Mouse (Mus musculus) midbrain, embryonic 15.5 days (tissue): ENCODE data around the gene Tspo. TPM values are rescaled to one million over a fixed set of nuclear protein-coding genes. Genes with fewer than 3 reads are reported as not detected.

ENCODE experiments used
- ATAC-seq: fragments of 200-750 bp; cut with Nextera tagmentation; replicated peaks from 2 replicates; pipeline ENCODE4 v1.8.0; 2017; ENCODE audit warnings: moderate TSS enrichment
- H3K27ac ChIP-seq: fragments of 300-500 bp; sonication (generic); 2 replicates; pipeline ENCODE4 v1.5.1; 2015; ENCODE audit warnings: mild to moderate bottlenecking, inconsistent platforms
- H3K27me3 ChIP-seq: fragments of 300-500 bp; sonication (generic); replicated peaks from 2 replicates; pipeline ENCODE4 v1.6.1; 2015; ENCODE audit warnings: inconsistent platforms
- H3K36me3 ChIP-seq: fragments of 300-500 bp; sonication (generic); replicated peaks from 2 replicates; pipeline ENCODE4 v1.6.1; 2015; ENCODE audit warnings: inconsistent platforms
- H3K4me1 ChIP-seq: fragments of 300-500 bp; sonication (generic); 2 replicates; pipeline ENCODE4 v1.6.1; 2015; ENCODE audit warnings: inconsistent platforms
- H3K4me2 ChIP-seq: fragments of 300-500 bp; sonication (generic); 2 replicates; pipeline ENCODE4 v1.6.1; 2015; ENCODE audit warnings: inconsistent platforms, mild to moderate bottlenecking, moderate library complexity
- H3K4me3 ChIP-seq: fragments of 300-500 bp; sonication (generic); 2 replicates; pipeline ENCODE4 v1.5.1; 2015; ENCODE audit warnings: mild to moderate bottlenecking, inconsistent platforms
- H3K9ac ChIP-seq: fragments of 300-500 bp; sonication (generic); 2 replicates; pipeline ENCODE4 v1.6.1; 2015; ENCODE audit warnings: mild to moderate bottlenecking, inconsistent platforms
- H3K9me3 ChIP-seq: fragments of 300-500 bp; sonication (generic); 2 replicates; pipeline ENCODE4 v1.6.1; 2016; ENCODE audit warnings: inconsistent platforms
- WGBS: fragments of 180-500 bp; shearing (Covaris S2); methylation state at CpG from one replicate; pipeline ENCODE4 v1.1.7; 2015; ENCODE audit warnings: mixed read lengths; 5-methylcytosine and 5-hydroxymethylcytosine counted together
- polyA plus RNA-seq: library from polyadenylated mRNA; unstranded; fragments of >200 nt; fragmentation: Nextera tagmentation; extraction: Ambion mirVana; gene quantifications from 2 replicates; pipeline ENCODE4 v1.2.1, GENCODE M21; 2015

Tspo gene
- polyA plus RNA-seq: 8.1 and 12.0 TPM in 2 replicates

DNA sequence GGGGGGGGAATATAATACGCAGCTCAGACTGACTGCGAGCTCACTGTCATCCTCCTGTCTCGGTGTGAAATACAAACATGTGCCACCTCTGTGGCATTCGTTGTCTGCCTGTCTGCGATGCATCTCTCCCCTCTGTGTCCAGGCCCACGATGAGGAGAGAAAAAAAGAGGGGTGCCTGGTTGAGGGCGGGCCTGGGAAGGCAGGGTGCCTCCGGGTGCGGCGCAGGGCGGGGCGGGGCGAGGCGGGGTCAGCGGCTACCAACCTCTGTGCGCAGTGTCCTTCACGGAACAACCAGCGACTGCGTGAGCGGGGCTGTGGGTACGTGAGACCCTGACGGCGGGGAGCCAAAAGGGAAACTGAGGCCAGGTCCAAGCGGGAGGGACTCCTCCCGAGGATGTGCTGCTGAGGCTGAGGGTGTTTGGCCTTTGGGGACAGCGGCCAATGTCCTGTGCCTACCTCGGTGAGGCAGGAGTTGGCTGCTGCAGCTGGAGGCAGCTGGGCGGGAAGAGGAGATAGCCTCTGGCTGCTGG lies at the start of gene Tspo, which contains the start of gene Mcat:
Gene Tspo (plus strand): TSS at position 266 of the 530 bp plus-strand sequence.
Gene Mcat (minus strand): TSS at position 461 of the 530 bp plus-strand sequence.
- H3K4me3 ChIP-seq: peak within 1 kb of the TSS; percentile 30
- H3K4me1 ChIP-seq: peaks cover 19% of the 10 kb centered on the region
- peaks cover 14% of the 10 kb centered on the region for H3K27me3 ChIP-seq
- H3K9ac ChIP-seq: peak within 1 kb of the TSS; percentile 24
- peak within 1 kb of the TSS; percentile 59 for H3K4me2 ChIP-seq
- no peaks in the 10 kb centered on the region for H3K9me3 ChIP-seq
- H3K36me3 ChIP-seq: no peaks in the 10 kb centered on the region
- no peak within 1 kb of the TSS for H3K27ac ChIP-seq
- WGBS: under 1% methylated on average over 28 of the region's 28 CpGs
- no peak for ATAC-seq

DNA sequence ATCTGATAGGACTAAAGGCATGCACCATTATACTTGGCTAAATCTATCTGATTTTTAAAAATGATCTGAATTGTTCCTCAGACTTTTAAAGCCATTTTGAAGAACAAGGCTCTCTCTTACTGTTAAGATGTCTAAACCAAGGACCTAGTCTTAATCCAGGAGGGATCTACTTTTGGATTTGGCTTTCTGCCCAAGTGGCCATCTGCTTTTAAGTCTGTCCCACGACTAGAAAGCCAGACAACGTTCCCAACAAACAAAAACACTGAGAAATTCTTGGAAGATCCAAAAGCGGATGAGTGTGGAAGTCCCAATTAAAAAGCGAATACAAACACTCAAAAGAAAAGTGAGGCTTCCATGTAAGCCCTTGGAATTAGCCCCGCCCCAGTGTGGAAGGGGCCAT lies 48.4 kb upstream of the Tspo start:
- ATAC-seq: no peak
- 62% methylated on average over 5 of the region's 5 CpGs for WGBS
- Histone ChIP-seq H3K9ac (no peak overlapping the region), H3K27ac (no peak overlapping the region), H3K36me3 (no peaks in the 10 kb centered on the region), H3K9me3 (no peaks in the 10 kb centered on the region), H3K27me3 (no peaks in the 10 kb centered on the region; the same call in 1 of the 2 replicates), H3K4me2 (no peak overlapping the region), H3K4me3 (no peak overlapping the region), H3K4me1 (peaks cover 8% of the 10 kb centered on the region; the same call in 1 of the 2 replicates)

DNA sequence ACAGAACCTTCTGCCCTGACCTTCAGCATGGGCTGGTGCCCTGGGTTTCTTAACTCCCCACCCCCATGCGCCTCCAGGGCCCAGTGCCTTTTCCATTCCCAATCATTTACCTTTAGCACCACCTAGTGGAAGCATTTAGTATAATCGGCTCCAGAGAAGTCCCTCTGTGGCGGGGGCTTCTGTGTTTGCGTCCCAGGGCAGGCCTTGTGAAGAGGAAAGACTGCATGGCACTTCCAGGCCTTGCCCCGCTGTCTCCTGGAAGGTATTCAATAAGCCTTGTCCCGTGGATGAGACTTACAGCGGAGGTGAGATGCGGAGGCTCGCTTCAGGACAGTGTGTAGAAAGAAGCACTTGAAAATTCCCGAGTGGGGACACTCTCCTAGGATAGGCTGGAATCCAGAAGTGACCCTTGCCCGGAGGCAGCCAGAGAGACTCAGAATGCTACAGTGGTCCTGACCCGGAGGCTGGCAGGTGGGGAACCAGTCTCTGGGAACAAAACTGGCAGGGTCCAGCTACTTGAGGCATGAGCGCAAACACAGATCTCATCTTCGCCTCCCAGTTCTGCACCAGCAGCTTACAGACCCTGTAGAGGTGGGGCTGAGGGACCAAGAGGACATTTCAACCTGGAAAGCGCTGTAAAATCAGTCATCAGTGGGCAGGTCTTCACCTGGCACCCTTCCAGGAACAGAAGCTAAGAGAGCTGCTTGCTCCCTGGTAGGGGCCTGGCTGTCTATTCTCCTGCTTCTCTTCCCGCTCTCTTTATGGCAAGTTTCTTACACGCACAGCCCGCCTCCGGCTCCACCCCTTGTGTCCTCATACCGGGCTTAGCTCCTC lies 45.0 kb upstream of the Tspo start:
- Histone ChIP-seq H3K4me1 (peaks cover 12% of the 10 kb centered on the region), H3K4me3 (no peak overlapping the region), H3K9me3 (no peaks in the 10 kb centered on the region), H3K36me3 (no peaks in the 10 kb centered on the region), H3K9ac (no peak overlapping the region), H3K27me3 (no peaks in the 10 kb centered on the region), H3K4me2 (peak overlapping the region; percentile 33; the same call in 1 of the 2 replicates), H3K27ac (no peak overlapping the region)
- ATAC-seq: 0 out of 2 replicates have a peak, but pooled peaks have one; percentile 45
- WGBS: 35% methylated on average over 20 of the region's 20 CpGs

DNA sequence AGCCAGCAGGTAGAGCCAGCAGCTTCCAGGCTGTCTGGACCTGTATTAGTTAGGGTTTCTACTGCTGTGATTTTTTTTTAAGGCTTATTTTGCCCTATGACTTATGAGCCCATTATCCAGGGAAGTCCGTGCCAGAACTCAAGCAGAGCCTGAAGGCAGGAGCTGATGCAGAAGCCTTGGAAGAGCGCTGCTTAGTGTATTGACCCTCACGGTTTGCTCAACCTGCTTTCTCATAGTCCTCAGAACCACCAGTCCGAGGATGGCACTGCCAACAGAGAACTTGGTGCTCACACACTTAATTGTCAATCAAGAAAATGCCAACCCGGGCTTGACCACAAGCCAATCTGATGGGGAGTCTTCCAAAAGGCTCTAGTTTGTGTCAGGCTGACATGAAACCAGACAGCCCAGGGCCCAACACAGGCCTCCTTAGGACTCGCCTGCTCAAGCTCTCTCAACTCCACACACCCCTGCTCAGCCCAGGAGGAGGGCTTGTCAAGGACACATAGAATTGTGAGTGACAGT lies 42.5 kb upstream of the Tspo start:
- Histone ChIP-seq H3K27me3 (peaks cover 9% of the 10 kb centered on the region), H3K9ac (no peak overlapping the region), H3K4me2 (no peak overlapping the region), H3K27ac (no peak overlapping the region), H3K36me3 (no peaks in the 10 kb centered on the region), H3K9me3 (no peaks in the 10 kb centered on the region), H3K4me1 (peaks cover 16% of the 10 kb centered on the region), H3K4me3 (no peak overlapping the region)
- no peak for ATAC-seq
- WGBS: 82% methylated on average over 6 of the region's 6 CpGs

DNA sequence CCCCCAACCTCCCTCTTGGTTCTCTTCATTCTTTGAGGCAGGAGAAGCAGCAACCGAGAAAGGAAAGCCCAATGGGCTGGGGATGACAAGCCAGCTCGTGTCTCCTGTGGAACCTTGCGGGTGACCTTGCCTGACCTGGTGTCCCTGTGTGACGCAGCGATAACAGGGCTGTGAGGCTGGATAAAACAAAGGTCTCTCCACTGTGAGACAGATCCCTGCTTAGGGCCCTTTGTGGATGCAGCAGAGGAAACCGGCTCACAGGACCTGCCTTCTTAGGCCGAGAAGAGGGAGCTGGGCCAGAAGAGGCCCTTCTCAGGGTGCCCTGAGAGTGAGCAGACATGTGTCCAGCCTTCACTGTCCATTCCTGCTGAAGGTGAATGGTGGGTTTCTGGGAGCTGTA lies 40.2 kb upstream of the Tspo start:
- 21% methylated on average over 7 of the region's 7 CpGs for WGBS
- Histone ChIP-seq H3K9ac (no peak overlapping the region), H3K4me3 (no peak overlapping the region), H3K36me3 (no peaks in the 10 kb centered on the region), H3K9me3 (no peaks in the 10 kb centered on the region), H3K4me1 (peaks cover 28% of the 10 kb centered on the region), H3K27ac (no peak overlapping the region), H3K27me3 (peaks cover 31% of the 10 kb centered on the region), H3K4me2 (no peak overlapping the region)
- ATAC-seq: no peak

DNA sequence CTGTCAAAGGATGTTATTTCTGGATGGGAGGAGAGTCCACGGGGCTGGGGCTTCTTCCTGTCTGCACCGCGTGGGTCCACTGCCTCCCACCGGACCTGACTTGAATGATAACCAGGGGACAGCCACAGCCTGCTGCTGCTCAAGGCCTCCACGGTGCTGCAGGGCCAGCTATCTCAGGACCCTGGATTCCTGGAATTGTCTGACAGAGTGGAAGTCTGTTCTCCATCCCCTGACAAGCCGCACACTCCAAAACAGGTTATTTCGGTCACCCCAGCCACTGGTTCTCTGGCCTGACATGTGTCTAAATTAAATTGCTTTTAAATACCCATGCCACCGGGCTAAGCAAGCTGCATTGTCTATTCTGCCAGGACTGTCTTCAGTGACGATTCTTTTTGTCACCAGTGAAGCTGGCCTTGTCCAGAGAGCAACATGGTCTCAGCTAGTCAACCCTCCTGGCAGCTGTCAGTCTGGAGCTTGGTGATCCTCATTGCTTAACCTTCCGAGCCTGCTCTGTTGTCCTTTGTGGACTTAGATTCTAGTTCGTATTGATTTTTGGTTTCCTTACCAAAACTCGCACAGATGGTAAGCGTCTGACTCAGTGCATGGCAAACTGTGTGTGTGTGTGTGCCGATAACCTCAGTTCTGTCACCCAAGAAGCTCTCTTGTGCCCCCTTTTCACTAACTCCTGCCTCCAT lies 39.6 kb upstream of the Tspo start:
- Histone ChIP-seq H3K9ac (no peak overlapping the region), H3K4me2 (no peak overlapping the region), H3K27ac (no peak overlapping the region), H3K9me3 (no peaks in the 10 kb centered on the region), H3K4me3 (no peak overlapping the region), H3K27me3 (peaks cover 36% of the 10 kb centered on the region), H3K4me1 (peaks cover 22% of the 10 kb centered on the region), H3K36me3 (no peaks in the 10 kb centered on the region)
- 0 out of 2 replicates have a peak, but pooled peaks have one; percentile 17 for ATAC-seq
- WGBS: 54% methylated on average over 14 of the region's 14 CpGs

DNA sequence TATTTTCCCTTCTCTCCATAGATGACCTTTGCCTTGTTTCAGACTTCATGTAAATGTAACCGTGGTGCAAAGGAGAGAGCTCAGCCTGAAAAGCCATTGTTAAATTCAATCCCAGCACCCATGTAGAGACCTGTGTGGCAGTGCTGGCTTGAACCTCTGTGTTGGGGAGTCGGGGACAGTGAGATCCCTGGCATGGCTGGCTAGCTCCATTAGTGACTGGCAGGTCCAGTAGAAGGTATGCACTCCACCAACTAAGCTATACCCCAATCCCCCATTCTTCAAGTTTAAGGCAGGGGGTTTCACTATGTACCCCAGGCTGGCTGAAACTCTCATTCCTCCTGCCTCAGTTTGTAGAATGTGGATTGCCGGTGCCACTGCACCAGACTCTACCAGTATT lies 39.1 kb upstream of the Tspo start:
- H3K4me1 ChIP-seq: peaks cover 22% of the 10 kb centered on the region
- peaks cover 36% of the 10 kb centered on the region for H3K27me3 ChIP-seq
- H3K4me2 ChIP-seq: no peak overlapping the region
- H3K27ac ChIP-seq: no peak overlapping the region
- no peak overlapping the region for H3K9ac ChIP-seq
- ATAC-seq: no peak
- H3K36me3 ChIP-seq: no peaks in the 10 kb centered on the region
- WGBS: 87% methylated on average over 3 of the region's 3 CpGs
- H3K9me3 ChIP-seq: no peaks in the 10 kb centered on the region
- H3K4me3 ChIP-seq: no peak overlapping the region

DNA sequence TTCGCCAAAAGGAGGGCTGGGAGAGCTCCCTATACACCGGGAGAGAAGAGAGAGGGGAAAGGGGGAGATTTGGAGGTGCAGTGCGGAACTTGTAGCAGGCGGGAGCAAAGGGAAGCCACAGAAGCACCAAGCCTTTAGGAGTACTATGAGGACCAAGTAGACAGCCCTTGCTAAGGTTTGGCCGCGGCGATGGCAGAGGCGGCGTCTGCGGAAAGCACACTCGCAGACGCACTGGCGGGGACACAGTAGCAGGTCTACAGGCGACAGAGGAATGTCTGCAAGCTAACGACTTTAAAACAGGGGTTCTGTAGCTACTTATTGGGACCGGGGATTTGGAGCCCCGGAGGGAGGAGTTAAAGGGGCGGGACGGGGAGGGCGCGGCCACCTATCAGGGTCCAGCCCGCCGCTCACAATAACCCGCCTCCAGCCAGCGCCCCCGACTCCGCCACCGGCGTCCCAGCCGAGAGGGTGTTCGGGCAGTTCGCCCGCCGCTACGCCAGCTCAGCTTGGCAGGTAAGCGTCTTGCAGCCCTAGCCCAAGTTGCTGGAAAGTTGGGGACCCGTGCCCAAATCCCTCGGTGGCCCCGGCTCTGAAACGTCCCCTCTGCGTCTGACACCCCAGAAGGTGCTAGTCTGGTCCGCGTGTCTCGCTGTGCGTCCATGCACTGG lies 36.8 kb upstream of the Tspo start, which contains the start of gene Bik:
Gene Bik (plus strand): TSS at position 439 of the 668 bp plus-strand sequence.
- H3K4me2 ChIP-seq: peak within 1 kb of the TSS; percentile 94
- peak; percentile 45; the same call in 1 of the 2 replicates for ATAC-seq
- H3K9ac ChIP-seq: peak within 1 kb of the TSS; percentile 26
- H3K27me3 ChIP-seq: peaks cover 36% of the 10 kb centered on the region
- H3K4me3 ChIP-seq: peak within 1 kb of the TSS; percentile 45
- under 1% methylated on average over 40 of the region's 45 CpGs for WGBS
- H3K27ac ChIP-seq: no peak within 1 kb of the TSS
- H3K36me3 ChIP-seq: no peaks in the 10 kb centered on the region
- peaks cover 22% of the 10 kb centered on the region for H3K4me1 ChIP-seq
- no peaks in the 10 kb centered on the region for H3K9me3 ChIP-seq

DNA sequence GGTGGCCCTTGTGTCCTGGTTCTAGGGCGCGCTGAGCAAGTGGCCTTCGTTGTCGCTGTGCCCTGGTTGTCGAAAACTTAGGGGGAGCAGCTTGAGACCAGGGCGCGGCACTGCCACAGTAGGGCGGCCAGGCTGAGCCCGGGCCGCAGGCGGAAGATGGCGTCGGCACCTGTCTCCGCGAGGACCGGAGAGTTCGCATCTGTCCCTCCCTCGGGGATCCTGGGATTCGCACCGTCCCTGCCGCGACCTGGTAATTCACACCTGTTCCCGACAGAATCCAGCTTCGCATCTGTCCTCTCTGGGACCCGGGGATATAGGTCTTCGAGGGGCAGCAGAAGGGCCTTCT lies 36.3 kb upstream of the Tspo start:
- H3K9ac ChIP-seq: peak overlapping the region; percentile 26; the same call in 1 of the 2 replicates
- ATAC-seq: no peak; the same call in 1 of the 2 replicates

DNA sequence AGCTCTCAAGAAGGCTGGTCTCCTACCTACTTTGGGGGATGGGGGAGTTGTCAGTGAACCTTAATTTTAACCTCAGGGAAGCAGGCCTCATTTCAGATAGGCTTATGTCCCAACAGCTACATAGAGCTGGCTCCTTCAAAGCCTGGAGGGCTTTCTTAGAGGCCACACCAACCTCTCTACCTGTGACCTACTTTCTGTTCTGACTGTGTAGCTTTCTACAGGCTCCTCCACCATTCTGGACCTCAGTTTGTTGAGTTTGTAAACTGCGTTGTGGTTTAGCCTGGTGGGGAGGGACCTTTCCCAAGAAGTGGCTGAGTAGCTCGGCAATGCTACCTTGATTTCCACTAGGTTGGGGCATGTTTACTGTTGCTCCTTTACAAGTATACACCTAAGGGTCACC lies 35.6 kb upstream of the Tspo start:
- peaks cover 36% of the 10 kb centered on the region for H3K27me3 ChIP-seq
- no peak overlapping the region for H3K4me2 ChIP-seq
- H3K4me1 ChIP-seq: peaks cover 22% of the 10 kb centered on the region
- no peaks in the 10 kb centered on the region for H3K9me3 ChIP-seq
- no peak overlapping the region for H3K9ac ChIP-seq
- no peak overlapping the region for H3K4me3 ChIP-seq
- H3K36me3 ChIP-seq: no peaks in the 10 kb centered on the region
- 80% methylated on average over 2 of the region's 2 CpGs for WGBS
- ATAC-seq: no peak
- H3K27ac ChIP-seq: no peak overlapping the region

More for the DNA sequence above, 36.3 kb upstream of the Tspo start:
- peak overlapping the region; percentile 94 for H3K4me2 ChIP-seq
- no peaks in the 10 kb centered on the region for H3K36me3 ChIP-seq
- H3K27ac ChIP-seq: no peak overlapping the region
- H3K9me3 ChIP-seq: no peaks in the 10 kb centered on the region
- H3K27me3 ChIP-seq: peaks cover 36% of the 10 kb centered on the region
- 1% methylated on average over 26 of the region's 26 CpGs for WGBS
- peaks cover 22% of the 10 kb centered on the region for H3K4me1 ChIP-seq
- H3K4me3 ChIP-seq: peak overlapping the region; percentile 45

DNA sequence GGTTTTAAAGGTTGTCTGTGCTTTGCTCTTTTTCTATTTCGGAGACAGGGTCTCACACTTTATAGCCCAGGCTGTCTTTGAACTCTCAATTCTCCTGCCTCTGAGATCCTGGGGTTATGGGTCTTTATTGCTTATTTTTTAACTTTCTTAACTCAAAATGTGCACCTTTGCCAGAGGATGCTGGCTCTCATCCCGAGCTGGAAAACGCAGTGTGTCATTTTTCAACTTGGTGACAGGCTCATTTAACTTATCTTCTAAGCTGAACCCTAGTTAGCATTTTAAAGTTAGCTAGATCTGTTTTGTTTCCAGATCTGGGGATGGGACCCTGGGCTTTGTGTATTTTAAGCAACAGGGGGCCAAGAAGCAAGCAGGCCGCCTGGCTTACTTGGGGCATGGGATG lies 34.5 kb upstream of the Tspo start:
- H3K4me3 ChIP-seq: no peak overlapping the region
- H3K4me2 ChIP-seq: no peak overlapping the region
- WGBS: 77% methylated on average over 4 of the region's 4 CpGs
- no peaks in the 10 kb centered on the region for H3K36me3 ChIP-seq
- ATAC-seq: no peak
- no peaks in the 10 kb centered on the region for H3K9me3 ChIP-seq
- H3K4me1 ChIP-seq: peaks cover 15% of the 10 kb centered on the region
- H3K9ac ChIP-seq: no peak overlapping the region
- H3K27me3 ChIP-seq: peaks cover 36% of the 10 kb centered on the region
- H3K27ac ChIP-seq: no peak overlapping the region
